Mouse (Mus musculus) intestine, postnatal 0 days (tissue): ENCODE data around the gene Csnk1e. TPM values are rescaled to one million over a fixed set of nuclear protein-coding genes. Genes with fewer than 3 reads are reported as not detected.

Source experiments
- ATAC-seq: fragments of 200-750 bp; cut with Nextera tagmentation; 2 replicates; pipeline ENCODE4 v1.8.0; 2017; ENCODE audit warnings: mild to moderate bottlenecking, moderate TSS enrichment, moderate library complexity
- H3K27ac ChIP-seq: fragments of 300-500 bp; sonication (generic); 2 replicates; pipeline ENCODE4 v1.5.1; 2014; ENCODE audit warnings: mild to moderate bottlenecking, low read depth, low read length, moderate library complexity
- H3K27me3 ChIP-seq: fragments of 300-500 bp; sonication (generic); replicated peaks from 2 replicates; pipeline ENCODE4 v1.6.1; 2014; ENCODE audit warnings: low read length, mixed read lengths; ENCODE audit not compliant: control insufficient read depth, insufficient read depth
- H3K36me3 ChIP-seq: fragments of 300-500 bp; sonication (generic); 2 replicates; pipeline ENCODE4 v1.6.1; 2014; ENCODE audit warnings: mild to moderate bottlenecking, moderate library complexity; ENCODE audit not compliant: control insufficient read depth, insufficient read depth
- H3K4me1 ChIP-seq: fragments of 300-500 bp; sonication (generic); replicated peaks from 2 replicates; pipeline ENCODE4 v1.6.1; 2014; ENCODE audit warnings: antibody characterized with exemption, low read length, mixed read lengths; ENCODE audit not compliant: control insufficient read depth, insufficient read depth
- H3K4me2 ChIP-seq: fragments of 300-500 bp; sonication (generic); replicated peaks from 2 replicates; pipeline ENCODE4 v1.6.1; 2014; ENCODE audit warnings: low read depth, mild to moderate bottlenecking, moderate library complexity
- H3K4me3 ChIP-seq: fragments of 300-500 bp; sonication (generic); 2 replicates; pipeline ENCODE4 v1.5.1; 2014; ENCODE audit warnings: low read depth, low read length
- H3K9ac ChIP-seq: fragments of 300-500 bp; sonication (generic); 2 replicates; pipeline ENCODE4 v1.6.1; 2014; ENCODE audit warnings: mild to moderate bottlenecking, low read depth, low read length
- H3K9me3 ChIP-seq: fragments of 300-500 bp; sonication (generic); 2 replicates; pipeline ENCODE4 v1.6.1; 2016; ENCODE audit warnings: mixed run types; ENCODE audit not compliant: control insufficient read depth
- CTCF ChIP-seq: sonication (generic); IDR thresholded peaks from 2 replicates; pipeline ENCODE4 v1.5.1; 2016; ENCODE audit warnings: low read depth, mild to moderate bottlenecking, control low read depth, antibody characterized with exemption, moderate library complexity
- WGBS: fragments of 180-500 bp; shearing (Covaris S2); extraction: QIAGEN DNeasy Blood & Tissue Kit; methylation state at CpG from one replicate; pipeline ENCODE4 v1.1.7; 2014; 5-methylcytosine and 5-hydroxymethylcytosine counted together
- polyA plus RNA-seq: library from polyadenylated mRNA; unstranded; fragments of >200 nt; fragmentation: Nextera tagmentation; extraction: Ambion mirVana; gene quantifications from 2 replicates; pipeline ENCODE4 v1.2.1, GENCODE M21; 2015

Gene Csnk1e
- polyA plus RNA-seq, 1 experiment from 2014 or later: 18.2 TPM

- no peak overlapping the region for H3K4me3 ChIP-seq
- TF ChIP-seq CTCF: no peak
- H3K27me3 ChIP-seq: peaks cover 14% of the 10 kb centered on the region
- ATAC-seq: no peak
- no peak overlapping the region for H3K9ac ChIP-seq
- H3K36me3 ChIP-seq: no peaks in the 10 kb centered on the region
- H3K9me3 ChIP-seq: no peaks in the 10 kb centered on the region
- no peaks in the 10 kb centered on the region for H3K4me1 ChIP-seq
- no peak overlapping the region for H3K4me2 ChIP-seq
- no peak overlapping the region for H3K27ac ChIP-seq
- WGBS: 67% methylated on average over 11 of the region's 11 CpGs
Measured at GRCm38 (mm10) chr15:79489463-79489862, 34.1 kb upstream of the Csnk1e start.

- Histone ChIP-seq H3K27me3 (no peaks in the 10 kb centered on the region), H3K9me3 (no peaks in the 10 kb centered on the region), H3K4me2 (no peak overlapping the region), H3K4me3 (no peak overlapping the region), H3K9ac (no peak overlapping the region), H3K27ac (no peak overlapping the region), H3K36me3 (no peaks in the 10 kb centered on the region), H3K4me1 (0 out of 2 replicates have a peak, but pooled peaks cover 2% of the 10 kb centered on the region)
- WGBS: 13% methylated on average over 15 of the region's 15 CpGs
- no peak for ATAC-seq
- TF ChIP-seq CTCF: no peak
Measured at GRCm38 (mm10) chr15:79481181-79481688, 25.9 kb upstream of the Csnk1e start.

GRCm38 (mm10) chr15:79477227-79477626 is 21.9 kb upstream of the Csnk1e start:
- Histone ChIP-seq H3K27me3 (no peaks in the 10 kb centered on the region), H3K4me1 (0 out of 2 replicates have a peak, but pooled peaks cover 2% of the 10 kb centered on the region), H3K9ac (no peak overlapping the region), H3K4me3 (no peak overlapping the region), H3K27ac (no peak overlapping the region), H3K9me3 (no peaks in the 10 kb centered on the region), H3K36me3 (no peaks in the 10 kb centered on the region), H3K4me2 (no peak overlapping the region)
- ATAC-seq: no peak
- TF ChIP-seq CTCF: no peak
- 56% methylated on average over 6 of the region's 6 CpGs for WGBS

GRCm38 (mm10) chr15:79473638-79474355 is 18.4 kb upstream of the Csnk1e start:
- Histone ChIP-seq H3K4me3 (no peak overlapping the region), H3K4me2 (no peak overlapping the region), H3K27me3 (no peaks in the 10 kb centered on the region), H3K9me3 (no peaks in the 10 kb centered on the region), H3K27ac (no peak overlapping the region), H3K36me3 (no peaks in the 10 kb centered on the region), H3K4me1 (no peaks in the 10 kb centered on the region), H3K9ac (no peak overlapping the region)
- WGBS: 57% methylated on average over 12 of the region's 12 CpGs
- ATAC-seq: no peak
- peak; percentile 28; the same call in 1 of the 2 replicates for TF ChIP-seq CTCF

- peak; percentile 41 for TF ChIP-seq CTCF
- no peak overlapping the region for H3K9ac ChIP-seq
- H3K9me3 ChIP-seq: no peaks in the 10 kb centered on the region
- ATAC-seq: no peak
- no peaks in the 10 kb centered on the region for H3K4me1 ChIP-seq
- no peak overlapping the region for H3K4me3 ChIP-seq
- H3K36me3 ChIP-seq: no peaks in the 10 kb centered on the region
- 89% methylated on average over 5 of the region's 5 CpGs for WGBS
- H3K4me2 ChIP-seq: no peak overlapping the region
- H3K27ac ChIP-seq: no peak overlapping the region
- no peaks in the 10 kb centered on the region for H3K27me3 ChIP-seq
Measured at GRCm38 (mm10) chr15:79473042-79473441, 17.7 kb upstream of the Csnk1e start.

- Histone ChIP-seq H3K9me3 (no peaks in the 10 kb centered on the region), H3K9ac (no peak overlapping the region), H3K4me1 (no peaks in the 10 kb centered on the region), H3K27me3 (no peaks in the 10 kb centered on the region), H3K36me3 (no peaks in the 10 kb centered on the region), H3K4me2 (peak overlapping the region; percentile 46; the same call in 1 of the 2 replicates), H3K4me3 (no peak overlapping the region), H3K27ac (no peak overlapping the region)
- ATAC-seq: no peak
- TF ChIP-seq CTCF: no peak
- WGBS: 47% methylated on average over 10 of the region's 10 CpGs
Measured at GRCm38 (mm10) chr15:79471095-79471494, 15.7 kb upstream of the Csnk1e start.
